Mouse (Mus musculus) gonadal fat pad, adult 2 months (tissue): ENCODE measurements around the gene Mcl1. TPM values are rescaled to one million over a fixed set of nuclear protein-coding genes. Genes with fewer than 3 reads are reported as not detected.
A peak's percentile ranks its signal among the peaks of the same experiment; 100 is the strongest.
"Not testable (repeated sequence)": the region's sequence is repeated elsewhere in the genome, so short reads cannot be mapped to it uniquely, and the experiment has no call there.

Experiments
- DNase-seq: peaks from one replicate; pipeline ENCODE4 v3.0.0-alpha.2; 2012; ENCODE audit warnings: low read depth
- polyA plus RNA-seq: library from polyadenylated mRNA; depleted of rRNA; stranded (reverse); fragments of >200 nt; gene quantifications from 2 replicates; pipeline ENCODE4 v1.2.3, GENCODE M21; 2012; rRNA removed

Mcl1 gene
- polyA plus RNA-seq, result 27.3 and 42.5 TPM in 2 replicates

DNA sequence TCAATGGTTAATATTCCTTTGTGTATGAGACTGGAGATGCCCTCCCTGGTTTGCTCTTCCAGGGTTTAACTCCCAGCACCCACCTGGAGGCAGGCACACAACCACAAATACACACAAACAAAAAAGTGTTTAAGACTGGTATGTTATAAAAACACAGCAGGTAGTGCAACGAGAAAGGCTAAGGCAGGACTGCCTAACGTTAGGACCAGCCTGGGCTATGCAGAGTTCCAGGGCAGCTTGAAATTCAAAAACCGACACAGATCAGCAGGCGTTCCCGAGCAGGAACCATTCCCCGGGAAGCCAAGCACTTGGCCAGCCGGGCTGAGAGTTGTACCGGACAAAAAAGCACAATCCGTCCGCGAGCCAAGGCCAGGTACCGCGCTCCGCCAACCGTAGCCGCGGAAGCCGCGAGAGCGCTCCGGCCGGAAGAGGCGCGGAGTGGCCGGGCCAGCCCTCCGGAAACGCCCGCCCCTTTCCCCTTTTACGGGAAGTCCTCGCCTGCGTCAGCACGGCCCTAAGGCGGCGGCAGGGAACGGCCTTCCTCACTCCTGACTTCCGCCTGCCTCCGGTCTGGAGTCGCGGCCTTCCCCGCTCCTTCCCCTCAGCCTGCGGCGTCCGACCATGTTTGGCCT lies at the start of gene Mcl1:
Gene Mcl1, plus strand, starts transcription at position 553 of the 632 bp plus-strand sequence.
- DNase-seq, result no peak

- no peak for DNase-seq
These were observed 49.4 kb upstream of the Mcl1 start for GRCm38 (mm10) chr3:95609195-95609594.

GRCm38 (mm10) chr3:95613996-95614395 lies 44.6 kb upstream of the Mcl1 start:
- DNase-seq, result no peak

DNA sequence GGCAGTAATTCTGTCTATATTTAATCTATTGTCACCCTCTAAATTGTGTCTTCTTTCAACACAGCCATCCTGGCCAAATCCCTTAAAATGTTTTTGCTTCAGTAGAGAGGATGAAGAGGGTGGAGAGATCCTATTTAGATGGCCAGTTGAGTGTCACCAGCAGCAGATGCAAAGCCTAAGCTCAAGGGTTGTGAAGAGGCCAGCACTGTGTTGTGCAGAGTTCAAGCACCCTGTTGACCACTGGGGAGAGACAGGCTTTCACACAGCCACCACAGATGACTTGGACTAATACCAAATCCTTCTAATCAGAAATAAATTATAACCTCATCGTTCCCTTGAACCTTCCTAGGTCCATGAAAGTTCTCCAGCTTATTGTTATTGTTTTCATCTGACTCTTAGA lies 40.1 kb upstream of the Mcl1 start:
- DNase-seq, result no peak

GRCm38 (mm10) chr3:95621241-95621640 lies 37.3 kb upstream of the Mcl1 start:
- DNase-seq, result no peak

- not testable (repeated sequence) for DNase-seq
These were observed 36.2 kb upstream of the Mcl1 start for GRCm38 (mm10) chr3:95622421-95622820.

GRCm38 (mm10) chr3:95623551-95623950 lies 35.0 kb upstream of the Mcl1 start:
- DNase-seq, result no peak

GRCm38 (mm10) chr3:95623991-95624515 lies 34.5 kb upstream of the Mcl1 start:
- DNase-seq, result not testable (repeated sequence)

- DNase-seq, result peak; percentile 97
These were observed 33.7 kb upstream of the Mcl1 start, which contains the start of gene Ensa for GRCm38 (mm10) chr3:95624628-95625503. TSS of gene Ensa (plus strand) at chr3:95624993.

- no peak for DNase-seq
These were observed 30.8 kb upstream of the Mcl1 start for GRCm38 (mm10) chr3:95627763-95628162.

GRCm38 (mm10) chr3:95629755-95630154 lies 28.8 kb upstream of the Mcl1 start:
- no peak for DNase-seq

- no peak for DNase-seq
These were observed 27.7 kb upstream of the Mcl1 start for GRCm38 (mm10) chr3:95630856-95631255.

DNA sequence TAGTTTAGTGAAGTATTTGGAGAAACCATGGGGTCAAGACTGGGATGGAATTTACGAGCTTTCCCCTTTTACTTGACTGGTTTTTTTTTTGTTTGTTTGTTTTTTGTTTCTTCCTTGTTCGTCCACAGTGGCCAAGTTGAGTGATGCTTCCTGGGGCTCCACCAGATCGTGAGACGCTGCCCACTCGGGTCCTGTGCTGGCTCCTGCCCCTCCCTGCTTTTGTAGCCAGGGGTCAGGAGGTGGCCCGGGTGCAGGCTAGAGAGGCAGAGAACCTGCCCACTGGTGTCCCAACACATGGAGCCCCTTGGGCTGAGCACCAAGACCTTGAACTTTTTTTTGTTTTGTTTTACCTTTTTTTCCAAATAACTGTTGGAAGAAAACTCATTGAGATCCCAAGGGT lies 27.3 kb upstream of the Mcl1 start:
- no peak for DNase-seq

DNA sequence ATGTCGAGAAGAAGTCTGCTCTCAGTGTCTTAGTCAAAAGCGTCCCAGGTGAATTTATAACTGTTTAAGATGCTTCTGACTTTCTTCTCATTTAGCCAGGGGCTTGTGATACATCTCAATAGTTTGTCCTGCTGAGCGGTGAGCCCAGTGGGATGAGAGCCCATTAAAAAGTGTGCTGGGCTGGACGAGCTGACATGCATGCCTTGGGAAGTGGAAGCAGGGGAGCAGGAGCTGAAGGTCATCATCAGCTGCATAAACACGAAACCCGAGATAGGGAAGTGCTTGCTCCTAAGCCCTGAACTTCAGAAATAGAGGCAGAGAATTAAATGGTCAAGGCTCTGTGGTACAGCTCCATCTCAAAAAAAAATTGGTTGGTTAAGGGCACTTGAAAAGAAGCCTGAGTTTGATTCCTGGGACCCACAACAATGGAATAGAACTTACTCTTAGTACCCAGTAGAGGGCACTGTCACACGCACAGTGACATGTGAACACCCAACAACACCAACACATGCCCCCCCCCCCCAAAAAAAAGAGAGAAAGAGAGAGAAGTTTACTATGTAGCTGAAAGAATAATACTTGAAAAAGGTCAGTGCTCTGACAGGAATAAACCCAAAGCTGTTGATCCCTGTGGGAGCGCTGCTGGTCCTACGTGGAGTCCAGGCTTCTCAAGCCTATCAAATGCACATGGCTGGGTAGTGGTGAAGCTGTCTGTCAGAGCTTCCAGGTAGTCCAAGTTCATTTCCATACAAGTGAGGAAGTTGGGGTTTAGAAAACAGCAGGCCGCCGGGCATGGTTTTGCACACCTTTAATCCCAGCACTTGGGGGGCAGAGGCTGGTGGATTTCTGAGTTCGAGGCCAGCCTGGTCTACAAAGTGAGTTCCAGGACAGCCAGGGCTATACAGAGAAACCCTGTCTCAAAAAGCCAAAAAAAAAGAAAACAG lies 25.7 kb upstream of the Mcl1 start:
- DNase-seq, result no peak

DNA sequence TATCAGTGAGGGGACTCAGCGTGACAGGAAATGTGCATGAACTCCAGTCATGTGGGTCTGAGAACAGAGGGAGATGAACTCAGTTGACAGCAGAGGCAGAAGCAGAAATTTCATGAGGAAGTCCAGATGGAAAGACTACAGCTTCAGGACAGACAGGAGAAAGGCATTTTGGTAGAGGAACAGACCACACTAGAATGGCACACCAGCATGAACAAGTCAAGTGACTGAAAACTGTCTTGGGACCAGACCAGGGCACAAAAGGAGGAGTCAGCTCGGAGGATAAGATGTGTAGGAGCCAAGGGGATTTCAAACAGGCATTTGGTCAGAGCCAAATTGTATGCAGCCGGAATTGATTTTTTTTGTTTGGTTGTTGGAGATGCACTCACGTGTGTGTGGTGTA lies 23.0 kb upstream of the Mcl1 start:
- no peak for DNase-seq

- no peak for DNase-seq
These were observed 22.5 kb upstream of the Mcl1 start for GRCm38 (mm10) chr3:95636072-95636471.

DNA sequence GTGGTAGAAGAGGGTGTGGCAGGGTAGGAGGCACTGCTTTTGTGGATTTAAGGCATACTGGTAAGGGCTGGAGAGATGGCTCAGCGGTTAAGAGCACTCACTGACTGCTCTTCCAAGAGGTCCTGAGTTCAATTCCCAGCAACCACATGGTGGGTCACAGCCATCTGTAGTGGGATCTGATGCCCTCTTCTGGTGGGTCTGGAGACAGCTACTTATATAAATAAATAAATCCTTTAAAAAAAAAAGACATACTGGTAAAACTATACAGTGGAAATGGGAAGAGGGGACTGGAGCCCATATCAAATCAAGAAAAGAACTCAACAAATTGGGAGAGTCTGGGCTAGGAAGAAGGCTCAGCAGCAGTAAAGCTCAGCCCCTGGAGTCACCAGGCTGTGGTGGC lies 18.9 kb upstream of the Mcl1 start:
- DNase-seq, result no peak

- DNase-seq, result no peak
These were observed 15.5 kb upstream of the Mcl1 start for GRCm38 (mm10) chr3:95643097-95643496.

DNA sequence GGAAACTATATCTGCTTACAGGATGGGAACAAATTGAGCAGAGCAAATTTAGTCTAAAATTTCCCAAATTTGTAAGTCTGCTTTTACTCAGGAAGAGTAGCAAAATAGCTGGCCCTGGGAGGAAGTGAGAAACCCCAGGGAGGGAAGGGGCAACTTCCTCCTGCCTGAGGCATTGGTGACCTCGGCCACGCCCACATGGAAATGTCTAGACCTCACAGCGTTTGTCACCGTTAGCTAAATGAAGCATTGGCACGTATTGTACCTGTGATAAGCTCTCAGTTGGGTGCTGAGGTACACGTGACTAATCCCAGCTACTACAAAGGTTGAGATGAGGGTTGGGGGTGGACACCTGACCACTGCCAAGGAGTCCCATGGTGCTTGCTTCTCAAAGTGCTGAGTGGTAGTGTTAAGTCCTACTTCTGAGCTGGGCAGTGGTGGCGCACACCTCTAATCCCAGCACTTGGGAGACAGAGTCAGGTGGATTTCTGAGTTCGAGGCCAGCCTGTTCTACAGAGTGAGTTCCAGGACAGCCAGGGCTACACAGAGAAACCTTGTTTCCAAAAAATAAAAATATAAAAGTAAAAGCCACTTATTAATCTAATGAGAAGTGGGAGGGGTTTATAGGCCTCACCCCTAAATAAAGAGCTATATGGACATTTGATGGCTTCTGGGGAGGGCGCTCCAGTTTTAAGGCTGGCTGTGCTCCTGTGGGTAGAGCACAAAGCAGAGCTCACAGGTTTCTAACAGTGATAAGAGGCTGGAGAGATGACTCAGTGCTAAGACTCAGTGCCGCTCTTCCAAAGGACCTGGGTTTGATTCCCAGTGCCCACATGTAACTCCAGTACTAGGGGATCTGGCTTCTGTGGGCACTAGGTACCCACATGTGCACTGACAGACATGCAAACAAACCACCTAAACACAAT lies 13.0 kb upstream of the Mcl1 start:
- no peak for DNase-seq

DNA sequence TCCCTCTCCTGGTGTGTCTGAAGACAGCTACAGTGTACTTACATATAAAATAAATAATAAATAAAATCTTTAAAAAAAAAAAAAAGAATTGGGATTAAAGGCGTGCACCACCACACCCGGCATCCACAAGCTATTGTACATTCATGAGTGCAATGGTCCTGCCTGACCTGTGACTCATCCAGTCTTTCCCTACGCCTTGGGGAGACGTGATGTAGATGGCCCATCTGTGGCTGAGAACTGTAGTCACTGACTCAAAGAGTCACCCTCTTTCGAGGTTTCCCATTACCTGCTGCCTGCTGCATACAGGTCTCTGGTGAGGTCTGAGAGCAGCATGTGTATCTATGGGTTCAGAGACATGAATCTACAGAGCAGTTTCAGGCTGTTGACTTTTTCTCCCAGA lies 10.6 kb upstream of the Mcl1 start:
- no peak for DNase-seq
